Mouse (Mus musculus) heart, postnatal 10 days (tissue): Measurements from ENCODE around the gene Ephb6. TPM values are rescaled to one million over a fixed set of nuclear protein-coding genes. Genes with fewer than 3 reads are reported as not detected.
"Not testable (repeated sequence)": the region's sequence is repeated elsewhere in the genome, so short reads cannot be mapped to it uniquely, and the experiment has no call there.

Experiments used
- DNase-seq, 2 experiments: peaks; one replicate each; pipeline ENCODE4 v3.0.0; 2021
- intact Hi-C: fragments of 180-260 bp; cut with DNase I; formaldehyde crosslinking; loops from one replicate; pipeline ENCODE4 v1.15.1; 2025
- total RNA-seq, 2 experiments: library from RNA; stranded (reverse); gene quantifications; 2 replicates each; pipeline ENCODE4 v1.2.3; 2021

Gene Ephb6
- total RNA-seq, result 1 to 10 TPM; 2.4 to 3.0 TPM

DNA sequence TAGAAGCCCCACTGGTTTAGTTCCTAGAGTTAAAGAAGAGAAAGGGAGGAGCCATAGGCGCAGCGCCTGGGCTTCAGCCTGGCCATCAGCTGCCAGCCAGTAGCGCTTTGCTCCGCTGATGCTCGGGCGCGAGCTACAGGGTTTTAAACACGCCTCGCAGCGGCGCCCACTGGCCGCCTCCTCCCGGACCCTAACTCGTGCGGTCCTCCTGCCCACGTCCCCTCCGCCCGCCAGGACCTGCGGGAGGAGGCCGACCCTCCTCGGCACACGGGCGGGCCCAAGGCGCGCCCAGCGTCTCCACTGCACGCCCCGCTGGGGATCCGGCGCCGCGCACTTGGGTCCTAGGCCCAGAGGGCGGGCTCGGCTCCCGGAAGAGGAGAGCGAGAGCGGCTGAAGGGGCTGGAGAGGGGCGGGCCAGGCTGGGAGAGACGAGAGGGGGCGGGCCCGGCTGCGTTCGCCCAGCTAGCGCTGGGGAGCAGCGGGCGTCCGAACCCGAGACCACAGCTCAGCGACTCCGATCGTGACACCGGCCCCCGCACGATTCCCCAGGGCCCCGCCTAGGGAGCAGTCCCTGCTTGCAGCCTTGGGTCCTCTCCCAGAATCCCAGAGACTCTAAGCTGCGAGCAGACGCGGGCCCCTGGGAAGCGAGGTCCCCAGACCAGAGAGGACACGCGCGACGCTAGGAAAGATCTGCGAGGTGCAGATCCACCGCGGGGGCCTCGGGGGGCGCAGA lies at the start of gene Ephb6:
Gene Ephb6, plus strand, starts transcription at position 422 of the 733 bp plus-strand sequence.
- intact Hi-C loops, result loop anchor here (10.0 kb wide), 1 partner anchor 660 kb away; the partner anchor contains the start of genes Casp2 and Tmem139
- peak; percentile 76 for DNase-seq

- DNase-seq, result no peak
- intact Hi-C loops, result no loop called here
Observed at GRCm38 (mm10) chr6:41556389-41556788, 48.9 kb upstream of the Ephb6 start.

DNA sequence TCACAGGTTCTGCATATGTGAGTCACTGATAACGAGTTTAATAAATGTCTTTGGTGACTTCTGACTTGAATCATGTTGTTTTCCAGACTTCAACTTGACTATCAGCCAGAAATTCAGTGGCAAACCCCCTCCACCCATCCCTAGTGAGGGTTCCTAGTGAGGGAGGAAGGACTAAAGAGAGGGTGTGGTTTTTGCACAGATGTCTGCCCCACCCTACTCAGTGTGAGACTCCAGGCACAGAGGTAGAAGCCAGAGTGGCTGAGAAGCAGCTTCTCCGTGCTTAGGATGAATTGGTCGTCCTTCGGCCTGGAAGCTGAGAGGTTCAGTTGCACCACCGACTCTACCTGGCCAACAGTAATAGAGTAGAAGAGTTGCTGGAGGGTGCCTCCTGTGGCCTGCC lies 47.8 kb upstream of the Ephb6 start:
- intact Hi-C loops, result no loop called here
- DNase-seq, result no peak

- intact Hi-C loops, result no loop called here
- DNase-seq, result no peak
Observed at GRCm38 (mm10) chr6:41558271-41558670, 47.0 kb upstream of the Ephb6 start.

GRCm38 (mm10) chr6:41559331-41559730 lies 46.0 kb upstream of the Ephb6 start:
- no peak for DNase-seq
- intact Hi-C loops, result no loop called here

DNA sequence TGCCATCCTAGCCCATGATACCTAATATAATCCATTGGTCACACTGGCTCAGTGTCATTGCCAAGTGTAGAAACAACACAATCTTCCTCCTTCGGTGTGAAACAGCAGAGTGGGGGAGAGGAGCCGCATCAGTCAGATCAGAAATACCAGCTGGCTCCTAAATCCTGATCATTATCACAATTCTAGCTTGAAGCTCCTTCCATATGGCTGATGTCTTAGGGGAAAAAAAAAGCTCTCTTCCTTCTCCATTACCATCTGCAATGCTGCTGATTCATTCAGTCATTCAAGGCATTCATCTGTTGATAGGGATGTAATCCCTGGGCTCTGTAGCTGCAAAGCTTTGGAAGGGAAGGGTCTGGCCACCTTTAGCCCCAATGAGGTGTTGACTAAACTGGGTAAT lies 45.0 kb upstream of the Ephb6 start:
- no peak for DNase-seq
- intact Hi-C loops, result no loop called here

- no peak for DNase-seq
- intact Hi-C loops, result no loop called here
Observed at GRCm38 (mm10) chr6:41562598-41562997, 42.7 kb upstream of the Ephb6 start.

DNA sequence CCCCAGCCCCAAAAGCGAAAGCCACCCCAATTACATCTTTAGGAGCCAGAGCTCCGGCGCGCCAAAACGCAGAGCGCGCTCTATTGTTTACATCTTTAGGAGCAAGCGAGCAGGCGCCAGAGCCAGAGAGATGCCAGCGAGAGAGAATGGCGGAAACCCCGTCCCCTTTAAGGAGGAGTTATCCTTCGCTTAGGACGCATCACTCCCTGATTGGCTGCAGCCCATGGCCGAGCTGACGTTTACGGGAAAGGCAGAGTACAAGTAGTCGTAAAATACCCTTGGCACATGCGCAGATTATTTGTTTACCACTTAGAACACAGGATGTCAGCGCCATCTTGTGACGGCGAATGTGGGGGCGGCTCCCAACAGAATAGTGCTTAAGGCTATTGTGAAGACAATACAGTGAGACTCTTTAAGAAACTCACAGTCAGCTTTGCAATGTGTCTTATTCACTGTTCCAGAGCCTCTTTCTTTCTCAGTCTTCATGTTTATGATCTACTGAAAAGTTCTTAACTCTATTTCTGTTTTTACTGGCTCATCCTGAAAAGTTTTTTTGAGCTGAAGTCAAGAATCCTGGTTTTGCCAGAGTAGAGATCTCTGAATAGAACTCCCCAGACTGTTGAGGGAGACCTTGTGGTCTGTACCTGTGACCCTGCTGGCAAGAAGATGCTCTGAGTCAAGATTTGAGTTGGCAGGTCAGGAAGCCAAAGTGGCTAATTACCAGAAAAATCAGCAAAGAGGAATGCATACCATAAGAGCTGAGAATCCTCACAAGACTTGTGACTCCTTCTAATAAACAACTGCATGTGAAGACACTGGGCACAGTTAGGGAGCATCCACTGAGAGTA lies 42.0 kb upstream of the Ephb6 start:
- DNase-seq, result not testable (repeated sequence)

GRCm38 (mm10) chr6:41565261-41565660 lies 40.0 kb upstream of the Ephb6 start:
- DNase-seq, result no peak
- intact Hi-C loops, result no loop called here

More for the DNA sequence above, 42.0 kb upstream of the Ephb6 start:
- intact Hi-C loops, result not testable (repeated sequence)

- DNase-seq, result no peak
Observed at GRCm38 (mm10) chr6:41566965-41567364, 38.3 kb upstream of the Ephb6 start.

DNA sequence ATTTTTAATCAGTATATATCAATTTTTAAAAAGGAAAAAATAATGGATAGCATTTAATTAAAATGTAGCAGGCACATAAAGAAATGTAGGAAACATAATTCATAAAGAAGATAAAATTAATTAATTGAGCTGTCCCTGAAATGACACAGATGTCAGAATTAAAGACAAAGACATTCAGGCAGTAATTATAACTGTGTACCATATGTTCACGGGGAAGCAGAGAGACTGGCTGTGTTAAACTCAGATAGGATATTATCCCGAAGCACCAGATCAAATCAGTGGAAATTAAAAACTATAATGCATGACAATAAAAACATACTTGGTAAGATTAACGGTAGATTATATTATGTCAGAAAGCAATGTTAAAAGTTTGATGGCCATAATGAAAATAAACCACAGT lies 36.2 kb upstream of the Ephb6 start:
- intact Hi-C loops, result no loop called here
- no peak for DNase-seq

More at GRCm38 (mm10) chr6:41566965-41567364, 38.3 kb upstream of the Ephb6 start:
- intact Hi-C loops, result no loop called here

DNA sequence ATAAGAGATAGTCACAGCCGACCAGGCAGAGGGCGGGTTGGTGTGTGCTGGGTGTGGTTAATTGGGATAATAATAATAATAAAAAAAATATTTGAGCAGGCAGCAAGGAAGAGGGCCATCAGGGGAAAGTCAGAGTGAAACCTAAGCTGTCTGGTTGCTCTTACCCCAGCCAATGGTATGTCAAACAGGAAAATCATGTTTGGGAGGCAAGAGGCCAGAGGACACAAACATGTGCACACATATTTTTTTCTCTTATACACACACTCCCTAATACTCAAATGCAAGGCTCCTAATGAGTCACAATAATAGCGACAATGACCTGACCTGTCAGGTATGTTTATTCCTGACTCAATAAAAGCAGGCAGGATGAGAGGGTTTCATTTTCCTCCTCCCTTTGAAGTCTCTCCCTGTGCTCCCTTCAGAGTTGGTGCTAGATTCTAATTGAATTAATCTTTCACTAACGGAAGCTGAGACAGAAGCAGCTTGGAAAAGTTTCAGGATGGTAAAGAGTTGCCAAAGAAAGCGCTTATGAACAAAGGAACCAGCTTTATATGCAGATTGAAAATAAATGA lies 28.7 kb upstream of the Ephb6 start:
- DNase-seq, result no peak
- intact Hi-C loops, result no loop called here

DNA sequence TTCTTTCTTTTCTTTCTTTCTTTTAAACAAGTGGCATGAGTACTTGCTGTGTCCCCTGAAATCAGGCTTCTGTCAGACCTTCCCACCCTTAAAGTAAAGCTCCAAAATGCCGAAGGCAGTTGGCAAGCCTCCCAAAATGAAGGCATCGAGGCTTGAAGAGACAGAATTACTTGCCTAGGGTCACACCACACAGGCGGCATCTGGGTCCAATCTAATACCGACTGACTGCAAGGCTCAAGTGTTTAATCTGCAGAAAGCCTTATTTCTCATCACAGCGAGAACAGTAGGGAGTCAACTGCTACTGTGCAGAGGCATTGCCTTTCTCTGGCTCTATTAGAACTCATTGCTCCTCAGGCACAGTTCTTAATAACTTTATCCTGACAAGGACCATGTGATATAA lies 28.0 kb upstream of the Ephb6 start:
- intact Hi-C loops, result no loop called here
- DNase-seq, result no peak

GRCm38 (mm10) chr6:41581295-41581694 lies 24.0 kb upstream of the Ephb6 start:
- no peak for DNase-seq

DNA sequence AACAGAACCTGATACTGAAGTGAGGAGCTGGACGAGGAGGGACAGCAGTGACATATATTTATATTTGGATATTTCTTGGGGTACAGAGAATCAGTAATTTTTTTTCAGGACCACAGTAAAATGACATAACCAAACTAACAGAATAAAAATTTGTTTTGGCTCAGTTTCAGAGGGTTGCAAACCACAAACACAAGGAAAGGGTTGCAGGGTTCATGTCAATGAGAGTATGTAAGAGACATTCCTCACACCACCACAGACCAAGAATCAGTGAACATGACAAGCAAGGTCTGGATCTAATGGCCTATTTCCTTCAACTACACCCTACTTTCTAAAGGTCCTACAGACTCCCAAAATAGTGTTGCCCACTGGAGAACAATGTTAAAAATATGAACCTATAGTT lies 23.1 kb upstream of the Ephb6 start:
- intact Hi-C loops, result no loop called here
- no peak for DNase-seq

More at GRCm38 (mm10) chr6:41581295-41581694, 24.0 kb upstream of the Ephb6 start:
- intact Hi-C loops, result no loop called here

- intact Hi-C loops, result loop anchor here (5.0 to 10.0 kb wide), 2 partner anchors 660 to 978 kb away; partner anchors contain the start of genes Casp2 and Tmem139
- DNase-seq, result peak; percentile 48 to 57
Observed at GRCm38 (mm10) chr6:41604401-41605050, 756 bp upstream of the Ephb6 start.

- intact Hi-C loops, result loop anchor here (10.0 kb wide), 1 partner anchor 659 kb away; the partner anchor contains the start of genes Casp2 and Tmem139
- no peak for DNase-seq
Observed at GRCm38 (mm10) chr6:41605794-41606104, 467 bp downstream of the Ephb6 start.

GRCm38 (mm10) chr6:41606214-41606613 lies 932 bp downstream of the Ephb6 start:
- DNase-seq, result peak; percentile 18 to 38
- intact Hi-C loops, result loop anchor here (10.0 kb wide), 1 partner anchor 659 kb away; the partner anchor contains the start of genes Casp2 and Tmem139

- DNase-seq, result no peak
- intact Hi-C loops, result loop anchor here (10.0 kb wide), 1 partner anchor 657 kb away; the partner anchor contains the start of genes Casp2 and Tmem139
Observed at GRCm38 (mm10) chr6:41607637-41608036, 2.4 kb downstream of the Ephb6 start.

DNA sequence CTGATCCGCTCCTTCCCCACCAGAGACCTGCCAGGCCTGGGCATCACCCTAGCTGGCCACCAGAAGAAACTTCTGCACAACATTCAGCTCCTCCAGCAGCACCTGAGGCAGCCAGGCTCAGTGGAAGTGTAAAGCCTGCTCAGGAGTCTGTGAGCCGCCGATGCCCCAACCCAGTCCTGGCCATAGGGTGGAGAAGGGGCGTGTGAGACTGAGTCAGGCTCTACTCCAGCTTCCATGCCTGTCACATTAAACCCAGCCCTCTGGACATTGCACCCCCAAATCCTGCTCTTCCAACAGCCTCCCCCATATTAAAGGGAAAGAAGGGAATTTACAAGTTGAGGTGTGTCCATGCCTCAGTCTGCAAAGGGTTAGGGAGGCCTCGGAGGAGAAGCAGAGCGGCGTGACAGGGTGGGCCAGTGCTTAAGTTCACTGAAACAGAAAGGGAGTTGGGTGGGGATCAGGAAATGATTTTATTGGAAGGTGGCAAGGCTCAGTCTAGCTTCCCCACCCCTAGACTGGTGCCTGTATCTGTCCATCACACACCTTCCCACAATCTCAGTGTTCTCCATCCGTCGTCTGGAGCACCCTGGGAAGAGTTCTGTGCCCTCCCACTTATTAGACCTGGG lies 15.0 kb downstream of the Ephb6 start:
- intact Hi-C loops, result no loop called here

More for the DNA sequence above, 15.0 kb downstream of the Ephb6 start:
- DNase-seq, result no peak
